Mouse (Mus musculus) liver, embryonic 15.5 days (tissue): ENCODE data around the gene Tnip1. TPM values are rescaled to one million over a fixed set of nuclear protein-coding genes. Genes with fewer than 3 reads are reported as not detected.

ENCODE experiments used
- ATAC-seq: fragments of 200-750 bp; cut with Nextera tagmentation; 2 replicates; pipeline ENCODE4 v1.8.0; 2017; ENCODE audit warnings: moderate number of reproducible peaks, mild to moderate bottlenecking, moderate library complexity; ENCODE audit not compliant: insufficient read depth
- H3K27ac ChIP-seq: fragments of 300-500 bp; sonication (generic); replicated peaks from 2 replicates; pipeline ENCODE4 v1.5.1; 2015; ENCODE audit warnings: mild to moderate bottlenecking, inconsistent platforms
- H3K27me3 ChIP-seq: fragments of 300-500 bp; sonication (generic); 2 replicates; pipeline ENCODE4 v1.6.1; 2015; ENCODE audit warnings: mild to moderate bottlenecking, inconsistent platforms
- H3K36me3 ChIP-seq: fragments of 300-500 bp; sonication (generic); replicated peaks from 2 replicates; pipeline ENCODE4 v1.6.1; 2015; ENCODE audit warnings: moderate library complexity, mild to moderate bottlenecking, inconsistent platforms
- H3K4me1 ChIP-seq: fragments of 300-500 bp; sonication (generic); replicated peaks from 2 replicates; pipeline ENCODE4 v1.6.1; 2015; ENCODE audit warnings: inconsistent platforms
- H3K4me2 ChIP-seq: fragments of 300-500 bp; sonication (generic); 2 replicates; pipeline ENCODE4 v1.6.1; 2015; ENCODE audit warnings: moderate library complexity, mild to moderate bottlenecking, inconsistent platforms
- H3K4me3 ChIP-seq: fragments of 300-500 bp; sonication (generic); replicated peaks from 2 replicates; pipeline ENCODE4 v1.5.1; 2015; ENCODE audit warnings: mild to moderate bottlenecking, inconsistent platforms
- H3K9ac ChIP-seq: fragments of 300-500 bp; sonication (generic); 2 replicates; pipeline ENCODE4 v1.6.1; 2015; ENCODE audit warnings: moderate library complexity, mild to moderate bottlenecking, inconsistent platforms
- H3K9me3 ChIP-seq: fragments of 300-500 bp; sonication (generic); replicated peaks from 2 replicates; pipeline ENCODE4 v1.6.1; 2016; ENCODE audit warnings: inconsistent platforms
- WGBS: fragments of 180-500 bp; shearing (Covaris S2); methylation state at CpG from one replicate; pipeline ENCODE4 v1.1.7; 2015; ENCODE audit warnings: mixed read lengths; ENCODE audit not compliant: insufficient replicate concordance; 5-methylcytosine and 5-hydroxymethylcytosine counted together
- polyA plus RNA-seq: library from polyadenylated mRNA; unstranded; fragments of >200 nt; fragmentation: Nextera tagmentation; extraction: Ambion mirVana; gene quantifications from 2 replicates; pipeline ENCODE4 v1.2.1, GENCODE M21; 2015

The Tnip1 gene
- polyA plus RNA-seq, 1 experiment from 2014 or later = 6.1 TPM

DNA sequence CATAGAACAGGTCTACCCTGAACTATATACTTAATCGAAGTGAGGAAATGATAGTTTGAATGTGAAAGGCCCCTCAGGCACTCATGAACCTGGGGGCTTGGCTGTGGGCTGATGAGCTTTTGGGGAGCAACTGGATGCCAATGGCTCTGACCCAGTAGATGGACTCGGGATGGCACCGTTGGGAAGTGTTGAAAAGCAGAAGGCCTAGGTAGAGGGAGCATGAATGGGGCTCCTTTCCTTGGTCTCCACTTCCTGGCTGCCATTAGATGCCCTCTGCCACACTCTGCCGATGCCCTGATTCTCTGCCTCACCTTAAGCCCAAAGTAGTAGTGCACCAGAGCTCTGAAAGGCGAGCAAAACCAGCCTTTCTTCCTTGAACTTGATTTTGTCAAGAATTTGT, 86.7 kb downstream of the Tnip1 start:
- Histone ChIP-seq H3K4me1 (peaks cover 10% of the 10 kb centered on the region), H3K27me3 (no peaks in the 10 kb centered on the region), H3K36me3 (peaks cover 34% of the 10 kb centered on the region), H3K9me3 (no peaks in the 10 kb centered on the region), H3K9ac (no peak overlapping the region), H3K27ac (no peak overlapping the region), H3K4me2 (no peak overlapping the region), H3K4me3 (no peak overlapping the region)
- 75% methylated on average over 5 of the region's 5 CpGs for WGBS
- ATAC-seq = no peak

DNA sequence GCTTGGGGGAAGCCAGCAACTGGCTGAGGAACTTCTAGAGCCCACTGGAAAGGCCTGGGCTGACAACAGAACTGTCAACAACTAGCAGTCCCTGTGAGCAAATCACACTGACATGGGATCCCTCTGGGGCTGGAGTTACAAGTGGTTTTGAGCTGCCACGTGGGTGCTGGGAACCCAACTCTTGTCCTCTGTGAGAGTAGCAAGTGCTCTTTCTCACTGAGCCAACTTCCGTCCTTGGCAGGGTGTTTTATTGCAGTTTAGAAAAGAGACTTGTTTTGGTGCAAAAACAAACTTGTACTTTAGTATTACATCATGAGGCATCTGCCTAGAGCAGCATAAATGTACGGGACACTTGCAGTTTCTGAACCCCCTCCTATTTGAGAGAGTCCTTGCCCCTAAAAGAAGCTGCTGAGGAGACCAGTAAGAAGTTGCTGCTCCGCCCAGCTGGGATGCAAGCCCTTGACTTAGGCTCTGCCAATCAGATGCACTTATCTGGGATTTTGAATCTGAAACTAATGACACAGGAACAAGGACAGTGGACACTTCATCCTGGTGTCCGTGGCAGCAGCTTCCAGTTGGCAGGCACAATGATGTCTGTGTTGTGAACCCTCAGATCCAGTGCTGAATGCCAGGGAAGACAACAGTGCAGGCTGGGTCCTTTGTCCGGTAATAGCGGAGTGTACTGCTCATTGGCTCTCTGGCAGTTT, 90.7 kb downstream of the Tnip1 start:
- Histone ChIP-seq H3K36me3 (peaks cover 54% of the 10 kb centered on the region), H3K9me3 (no peaks in the 10 kb centered on the region), H3K4me1 (peaks cover 29% of the 10 kb centered on the region), H3K27ac (no peak overlapping the region), H3K4me3 (no peak overlapping the region), H3K9ac (no peak overlapping the region), H3K4me2 (no peak overlapping the region), H3K27me3 (no peaks in the 10 kb centered on the region)
- 79% methylated on average over 7 of the region's 7 CpGs for WGBS
- ATAC-seq = no peak

DNA sequence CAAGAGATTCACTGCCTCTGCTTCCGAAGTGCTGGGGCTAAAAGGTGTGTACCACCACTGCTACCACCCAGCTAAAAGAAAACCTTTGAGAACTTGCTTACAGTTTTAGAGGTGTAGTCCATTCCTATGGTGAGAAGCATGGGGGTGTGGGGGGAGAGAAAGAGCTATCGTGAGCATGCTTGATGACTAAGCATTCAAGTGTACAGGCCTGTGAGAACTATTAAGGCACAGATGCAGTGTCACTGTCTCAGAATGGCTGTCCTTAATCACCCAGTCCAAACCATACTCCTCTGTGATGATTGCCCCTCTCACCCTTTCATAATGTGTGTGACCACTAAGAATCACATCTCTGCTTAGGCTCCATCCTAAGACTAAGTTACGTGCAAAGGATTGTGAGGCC, 93.4 kb downstream of the Tnip1 start:
- H3K27ac ChIP-seq = no peak overlapping the region; the same call in 1 of the 2 replicates
- ATAC-seq = no peak
- peaks cover 51% of the 10 kb centered on the region for H3K36me3 ChIP-seq
- H3K9me3 ChIP-seq = no peaks in the 10 kb centered on the region
- 72% methylated on average over 3 of the region's 3 CpGs for WGBS
- no peaks in the 10 kb centered on the region for H3K27me3 ChIP-seq
- 0 out of 2 replicates have a peak overlapping the region, but pooled peaks have one; percentile 19 for H3K9ac ChIP-seq
- peak overlapping the region; percentile 14; the same call in 1 of the 2 replicates for H3K4me2 ChIP-seq
- no peak overlapping the region for H3K4me3 ChIP-seq
- H3K4me1 ChIP-seq = peaks cover 45% of the 10 kb centered on the region

DNA sequence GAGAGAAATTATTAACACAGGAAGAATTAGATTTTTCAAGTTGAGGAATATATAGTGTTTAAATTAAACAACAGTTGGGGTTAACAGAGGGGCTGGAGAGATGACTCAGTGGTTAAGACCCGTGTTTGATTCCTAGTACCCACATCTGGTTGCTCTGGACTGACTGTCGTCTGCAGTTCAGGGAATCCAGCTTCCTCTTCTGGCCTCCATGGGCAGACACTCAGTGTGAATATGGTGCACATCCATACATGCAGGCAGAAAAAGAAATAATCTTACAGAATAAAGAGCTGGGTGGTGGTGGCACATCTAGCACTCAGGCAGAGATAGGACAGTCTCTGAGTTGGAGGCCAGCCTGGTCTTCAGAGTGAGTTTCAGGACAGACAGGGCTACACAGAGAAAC, 94.3 kb downstream of the Tnip1 start:
- Histone ChIP-seq H3K9me3 (no peaks in the 10 kb centered on the region), H3K9ac (no peak overlapping the region), H3K4me1 (peaks cover 48% of the 10 kb centered on the region), H3K27me3 (no peaks in the 10 kb centered on the region), H3K4me3 (peak overlapping the region; percentile 74; the same call in 1 of the 2 replicates), H3K27ac (peak overlapping the region; percentile 3; the same call in 1 of the 2 replicates), H3K4me2 (peak overlapping the region; percentile 90), H3K36me3 (peaks cover 43% of the 10 kb centered on the region)
- ATAC-seq = no peak
- 35% methylated on average over 2 of the region's 2 CpGs for WGBS

DNA sequence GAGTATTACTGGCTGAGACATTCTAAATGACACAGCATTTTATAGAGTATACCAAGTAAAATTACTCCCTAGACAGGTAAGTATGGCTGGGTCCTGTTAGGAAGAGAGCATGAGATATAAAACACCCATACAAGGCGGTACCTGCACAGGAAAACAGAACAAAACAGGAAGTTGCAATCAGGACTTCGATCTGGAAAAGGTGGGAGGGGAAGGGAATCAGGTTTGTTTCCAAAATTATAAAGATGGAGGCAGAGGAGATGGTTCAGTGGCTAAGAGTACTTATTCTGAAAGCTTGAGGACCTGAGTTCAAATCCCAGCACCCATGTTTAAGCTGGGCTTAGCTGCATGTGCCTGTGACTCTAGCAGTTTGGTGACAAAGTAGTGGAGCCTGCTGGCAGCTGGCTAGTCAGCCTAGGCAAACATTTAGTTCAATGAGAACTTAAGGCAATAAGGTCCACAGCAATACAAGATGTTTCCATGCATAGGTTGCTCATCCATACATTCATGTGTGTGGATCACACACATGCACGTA, 94.7 kb downstream of the Tnip1 start:
- Histone ChIP-seq H3K36me3 (peaks cover 40% of the 10 kb centered on the region), H3K9ac (0 out of 2 replicates have a peak overlapping the region, but pooled peaks have one; percentile 82), H3K4me3 (peak overlapping the region; percentile 74; the same call in 1 of the 2 replicates), H3K4me2 (peak overlapping the region; percentile 90), H3K9me3 (no peaks in the 10 kb centered on the region), H3K27me3 (no peaks in the 10 kb centered on the region), H3K27ac (peak overlapping the region; percentile 3; the same call in 1 of the 2 replicates), H3K4me1 (peaks cover 53% of the 10 kb centered on the region)
- 50% methylated on average over 3 of the region's 3 CpGs for WGBS
- ATAC-seq = no peak

DNA sequence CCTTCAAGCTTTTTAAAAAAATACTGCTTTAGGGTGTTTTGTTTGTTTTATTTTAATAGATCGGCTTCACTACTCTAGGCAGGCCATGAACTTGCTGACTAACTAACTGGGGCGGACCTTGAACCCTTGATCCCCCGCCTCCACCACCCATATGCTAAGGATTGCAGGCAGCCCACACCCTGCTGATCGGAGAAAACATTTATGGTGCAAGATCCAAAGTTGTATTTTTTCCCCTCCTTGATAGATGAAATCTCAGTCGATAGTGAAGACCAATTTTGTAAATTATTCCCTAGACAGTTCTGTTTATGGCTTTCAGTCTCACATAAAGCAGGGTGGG, 95.7 kb downstream of the Tnip1 start:
- Histone ChIP-seq H3K9ac (peak overlapping the region; percentile 82), H3K4me2 (peak overlapping the region; percentile 90), H3K27me3 (no peaks in the 10 kb centered on the region), H3K9me3 (no peaks in the 10 kb centered on the region), H3K36me3 (peaks cover 30% of the 10 kb centered on the region), H3K27ac (peak overlapping the region; percentile 90), H3K4me3 (peak overlapping the region; percentile 74), H3K4me1 (peaks cover 57% of the 10 kb centered on the region)
- ATAC-seq = peak; percentile 55; the same call in 1 of the 2 replicates
- 2% methylated on average over 5 of the region's 5 CpGs for WGBS

DNA sequence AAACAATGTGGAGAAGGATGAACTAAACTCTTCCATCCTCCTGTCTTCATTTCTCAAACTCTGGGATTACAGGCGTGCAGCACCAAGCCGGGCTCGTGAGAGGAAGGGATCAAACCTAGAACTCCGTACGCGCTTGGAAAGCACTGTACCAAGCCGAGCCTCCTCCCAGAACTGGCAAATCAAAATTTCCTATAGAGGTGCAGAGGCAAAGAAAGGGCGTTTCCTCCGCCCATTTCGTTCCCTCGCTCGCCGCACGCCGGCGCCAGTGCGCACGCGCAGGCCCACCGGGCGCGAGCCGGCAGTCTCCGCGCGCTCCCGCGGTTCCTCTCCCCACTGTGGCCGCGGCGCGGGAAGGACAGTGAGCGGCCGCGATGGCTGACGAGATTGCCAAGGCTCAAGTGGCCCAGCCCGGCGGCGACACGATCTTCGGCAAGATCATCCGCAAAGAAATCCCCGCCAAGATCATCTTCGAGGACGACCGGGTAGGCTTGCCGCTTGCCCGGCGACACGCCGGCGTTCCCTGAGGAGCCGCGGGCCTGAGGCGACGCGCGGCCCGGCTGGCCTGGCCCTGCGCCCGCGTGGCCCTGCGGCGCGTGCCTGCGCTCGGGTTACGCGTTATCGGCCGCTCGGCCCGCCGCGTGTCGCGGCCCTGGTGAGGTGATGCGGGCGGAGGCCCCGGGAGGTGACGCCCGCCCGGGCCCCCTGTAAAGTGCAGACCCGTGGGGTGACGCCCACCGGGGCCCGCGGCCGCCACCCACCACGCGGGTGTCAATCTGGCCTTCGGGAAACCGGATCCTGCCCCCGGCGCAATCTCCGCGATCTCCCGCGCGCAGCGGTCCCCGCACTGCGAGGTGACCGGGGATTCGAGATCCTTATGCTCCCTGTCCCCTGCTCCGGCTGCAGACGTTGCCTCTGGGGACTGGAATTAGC, 96.3 kb downstream of the Tnip1 start, which contains the start of gene Hint1:
Hint1 (plus strand) TSS at position 265 of the 930 bp plus-strand sequence.
- under 1% methylated on average over 107 of the region's 107 CpGs for WGBS
- H3K9me3 ChIP-seq = no peaks in the 10 kb centered on the region
- H3K4me1 ChIP-seq = peaks cover 63% of the 10 kb centered on the region
- H3K4me2 ChIP-seq = peak within 1 kb of the TSS; percentile 90
- no peaks in the 10 kb centered on the region for H3K27me3 ChIP-seq
- peak within 1 kb of the TSS; percentile 74 for H3K4me3 ChIP-seq
- peak; percentile 83 for ATAC-seq
- H3K9ac ChIP-seq = peak within 1 kb of the TSS; percentile 82
- H3K36me3 ChIP-seq = peaks cover 24% of the 10 kb centered on the region
- H3K27ac ChIP-seq = peak within 1 kb of the TSS; percentile 90

DNA sequence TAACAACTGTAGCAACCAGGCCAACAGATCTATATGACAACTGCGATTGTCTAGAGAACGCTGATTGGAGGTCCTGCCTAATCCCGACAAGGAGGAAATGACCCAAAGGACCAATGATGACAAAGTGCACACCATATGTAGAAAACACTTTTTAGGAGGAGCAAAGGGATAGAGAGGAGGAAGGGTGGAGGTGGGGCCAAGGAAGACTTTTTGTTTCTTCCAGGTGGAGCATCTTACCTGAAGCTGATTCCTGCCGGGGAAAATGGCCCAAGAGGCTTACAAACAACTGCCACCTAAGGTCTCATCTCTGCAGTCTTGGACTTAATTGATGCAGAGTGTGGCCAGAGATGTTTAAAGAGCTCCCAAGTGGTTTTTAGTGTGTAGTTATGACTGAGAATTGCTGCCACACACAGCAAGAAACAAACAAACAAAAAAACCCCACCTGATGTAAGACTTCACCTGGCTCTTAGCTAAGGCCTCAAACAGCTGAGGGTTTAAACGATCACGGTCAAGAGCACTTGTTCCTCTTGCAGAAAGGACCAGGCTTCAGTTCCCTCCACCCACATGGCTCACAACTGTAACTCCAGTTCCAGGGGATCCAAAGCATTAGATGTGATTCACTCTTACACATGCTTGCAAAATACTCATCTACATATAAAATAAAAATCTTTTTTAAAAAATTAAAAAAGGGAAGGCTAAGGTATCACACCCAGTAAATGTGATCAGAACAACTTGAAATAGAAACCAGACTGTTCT, 97.2 kb downstream of the Tnip1 start:
- WGBS = 52% methylated on average over 6 of the region's 6 CpGs
- Histone ChIP-seq H3K9me3 (no peaks in the 10 kb centered on the region), H3K27me3 (no peaks in the 10 kb centered on the region), H3K4me3 (peak overlapping the region; percentile 74), H3K4me2 (peak overlapping the region; percentile 90), H3K36me3 (peaks cover 15% of the 10 kb centered on the region), H3K4me1 (peaks cover 68% of the 10 kb centered on the region), H3K27ac (peak overlapping the region; percentile 90), H3K9ac (peak overlapping the region; percentile 82)
- ATAC-seq = no peak

DNA sequence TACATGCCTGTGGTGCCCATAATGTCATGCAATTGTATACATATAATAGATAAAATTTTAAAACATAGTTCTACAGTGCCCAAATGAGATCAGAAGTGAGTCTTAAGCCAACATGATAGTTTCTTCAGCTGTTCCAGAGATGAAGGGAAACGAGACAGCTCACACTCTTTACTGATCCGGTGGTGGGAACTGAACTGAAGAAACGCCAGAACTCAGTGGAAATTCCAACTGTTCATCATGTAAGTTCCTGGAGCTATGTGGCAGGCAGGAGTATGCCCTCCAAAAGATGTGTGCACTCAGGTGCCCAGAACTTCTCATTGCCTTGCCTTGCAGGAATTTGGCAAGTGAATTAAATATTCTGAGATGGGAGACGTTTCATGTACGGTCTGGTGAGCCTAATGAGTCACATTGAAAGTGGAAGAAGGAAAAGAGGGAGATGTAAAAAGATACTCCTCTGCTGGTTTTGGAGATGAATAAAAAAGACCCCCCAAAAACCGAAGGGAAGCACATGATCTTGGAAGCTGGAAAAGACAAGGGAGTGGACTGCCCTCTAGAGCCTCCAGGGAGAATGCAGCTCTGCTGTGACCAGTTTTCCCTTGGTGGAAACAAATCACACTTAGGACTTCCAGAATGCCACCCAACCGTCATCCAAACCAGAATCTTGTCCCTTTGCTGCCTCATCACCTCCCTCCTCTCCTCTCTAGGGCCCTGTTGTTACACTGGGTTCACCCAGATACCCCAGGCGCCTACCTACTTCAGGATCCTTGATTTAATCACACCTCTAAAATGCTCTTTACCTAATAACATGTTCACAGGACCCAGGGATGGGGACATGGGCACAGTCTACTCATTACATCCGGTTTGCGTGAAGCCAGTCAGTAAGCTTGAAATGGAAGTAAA, 99.8 kb downstream of the Tnip1 start:
- 41% methylated on average over 10 of the region's 10 CpGs for WGBS
- H3K4me2 ChIP-seq = no peak overlapping the region
- H3K36me3 ChIP-seq = no peaks in the 10 kb centered on the region
- H3K9me3 ChIP-seq = no peaks in the 10 kb centered on the region
- no peak for ATAC-seq
- peaks cover 59% of the 10 kb centered on the region for H3K4me1 ChIP-seq
- no peak overlapping the region for H3K4me3 ChIP-seq
- no peak overlapping the region for H3K9ac ChIP-seq
- H3K27me3 ChIP-seq = no peaks in the 10 kb centered on the region
- 0 out of 2 replicates have a peak overlapping the region, but pooled peaks have one; percentile 22 for H3K27ac ChIP-seq
